ENCODE assay signal across 16 mouse cellular contexts in the genomic region with DNA sequence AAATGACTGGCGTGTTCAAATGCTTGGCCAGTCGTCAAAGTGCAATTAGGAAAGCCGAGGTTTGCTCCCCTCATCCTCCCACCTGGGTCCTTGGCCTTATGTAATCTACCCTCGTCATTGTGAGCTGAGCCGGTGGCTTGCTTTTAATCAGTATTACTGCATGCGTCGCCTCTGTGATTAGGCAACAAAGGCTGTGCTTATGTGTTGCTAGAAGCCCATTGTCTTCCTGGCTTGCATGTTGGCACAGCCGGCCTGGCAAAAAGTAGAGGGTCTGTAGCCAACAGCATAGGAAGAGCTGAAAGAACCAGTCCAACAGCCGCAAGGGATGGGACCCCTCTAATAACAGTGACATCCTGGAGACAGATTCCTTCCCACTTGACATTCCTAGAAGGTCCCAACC.
DNase-seq lines count a peak whose midpoint lies in the region; ATAC-seq lines count a peak whose summit lies in the region.
"Had no signal": no experiment of that assay in that cellular context is flagged by ENCODE, and none has a peak within 500 bp of the region (broad histone marks: within the 10 kb centered on the region; RNA-seq: fewer than 3 reads in every experiment).

No protein-coding gene starts in this region.

- H3K9me3 ChIP-seq in forebrain, embryonic 12.5 days, result no peaks in the 10 kb centered on the region
- no peaks in the 10 kb centered on the region for H3K9me3 ChIP-seq in forebrain, embryonic 10.5 days
- H3K9me3 ChIP-seq: embryonic facial prominence, embryonic 12.5 days; heart, embryonic 10.5 days; intestine, embryonic 15.5 days; liver, embryonic 13.5 days; stomach, embryonic 15.5 days had no signal

- no peak for DNase-seq in forebrain, embryonic 10.5 days (ENCODE audit: extremely low spot score, low spot score)
- DNase-seq in layer of hippocampus, postnatal 10 days (ENCODE audit: low spot score in 2 of 2), result peak; percentile 25 to 33
- DNase-seq in layer of hippocampus, postnatal 36 days, result no peak
- DNase-seq in testis, postnatal 14 days (ENCODE audit: low spot score), result peak; percentile 16
- DNase-seq in testis, postnatal 10 days (ENCODE audit: low spot score), result no peak
- no peak for DNase-seq in kidney, adult 8-10 months
- DNase-seq: liver, embryonic 13.5 days had no signal

- peaks cover 46% of the 10 kb centered on the region for H3K4me1 ChIP-seq in forebrain, embryonic 12.5 days
- peaks cover 44% of the 10 kb centered on the region for H3K4me1 ChIP-seq in forebrain, embryonic 10.5 days
- H3K4me1 ChIP-seq: liver, embryonic 13.5 days; megakaryocyte, embryonic 14.5 days had no signal

- ATAC-seq in forebrain, embryonic 12.5 days (ENCODE audit: low FRiP score), result peak; percentile 37; the same call in 1 of the 2 replicates
- ATAC-seq: CD4-positive, CD25-positive, alpha-beta regulatory T cell, adult 4 months; intestine, embryonic 15.5 days; midbrain, embryonic 16.5 days had no signal

- WGBS in forebrain, embryonic 12.5 days, result 36% methylated on average over 9 of the region's 9 CpGs
- WGBS in forebrain, embryonic 10.5 days, result 69% methylated on average over 9 of the region's 9 CpGs

- H3K4me2 ChIP-seq in forebrain, embryonic 12.5 days, result no peak overlapping the region
- H3K4me2 ChIP-seq: embryonic facial prominence, embryonic 12.5 days; intestine, embryonic 15.5 days; liver, embryonic 13.5 days; stomach, embryonic 15.5 days had no signal

- H3K36me3 ChIP-seq in forebrain, embryonic 12.5 days (replicated peaks), result no peaks in the 10 kb centered on the region
- H3K36me3 ChIP-seq in forebrain, embryonic 10.5 days (replicated peaks), result 0 out of 2 replicates have a peak, but pooled peaks cover 5% of the 10 kb centered on the region
- H3K36me3 ChIP-seq: embryonic facial prominence, embryonic 12.5 days; heart, embryonic 10.5 days; intestine, embryonic 15.5 days; liver, embryonic 13.5 days; stomach, embryonic 15.5 days had no signal

- H3K27me3 ChIP-seq in forebrain, embryonic 12.5 days, result peaks cover 6% of the 10 kb centered on the region; the same call in 1 of the 2 replicates
- H3K27me3 ChIP-seq in forebrain, embryonic 10.5 days (ENCODE audit: poor library complexity, severe bottlenecking), result peaks cover 22% of the 10 kb centered on the region; the same call in 1 of the 2 replicates
- H3K27me3 ChIP-seq: embryonic facial prominence, embryonic 12.5 days; intestine, embryonic 15.5 days; liver, embryonic 13.5 days; megakaryocyte, embryonic 14.5 days; stomach, embryonic 15.5 days had no signal

- no peak overlapping the region for H3K9ac ChIP-seq in forebrain, embryonic 12.5 days
- H3K9ac ChIP-seq: embryonic facial prominence, embryonic 12.5 days; intestine, embryonic 15.5 days; liver, embryonic 13.5 days; stomach, embryonic 15.5 days had no signal

- 0 out of 2 replicates have a peak overlapping the region, but pooled peaks have one; percentile 13 for H3K27ac ChIP-seq in forebrain, embryonic 12.5 days
- no peak overlapping the region for H3K27ac ChIP-seq in forebrain, embryonic 10.5 days
- H3K27ac ChIP-seq: embryonic facial prominence, embryonic 12.5 days; gastrocnemius, adult 2 months; heart, embryonic 10.5 days; intestine, embryonic 15.5 days; liver, embryonic 13.5 days; stomach, embryonic 15.5 days had no signal

- no peak overlapping the region for H3K4me3 ChIP-seq in forebrain, embryonic 12.5 days (replicated peaks)
- no peak overlapping the region for H3K4me3 ChIP-seq in forebrain, embryonic 10.5 days
- H3K4me3 ChIP-seq: embryonic facial prominence, embryonic 12.5 days; gastrocnemius, adult 2 months; heart, embryonic 10.5 days; intestine, embryonic 15.5 days; liver, embryonic 13.5 days; megakaryocyte, embryonic 14.5 days; stomach, embryonic 15.5 days had no signal

Comparison
In these comparisons a context has a peak if more than half of its experiments do, and no peak if none do; other contexts are left out.
1. DNase-seq: peak in layer of hippocampus, postnatal 10 days (2 of 2) and testis, postnatal 14 days (single experiment); none in forebrain, embryonic 10.5 days (single experiment), layer of hippocampus, postnatal 36 days (0 of 2), testis, postnatal 10 days (single experiment) and kidney, adult 8-10 months (0 of 2).